Mouse (Mus musculus) liver, embryonic 14.5 days (tissue): Measurements from ENCODE around the gene Dock2. TPM values are rescaled to one million over a fixed set of nuclear protein-coding genes. Genes with fewer than 3 reads are reported as not detected.

ENCODE experiments used
- ATAC-seq: fragments of 200-750 bp; cut with Nextera tagmentation; 2 replicates; pipeline ENCODE4 v1.8.0; 2017; ENCODE audit warnings: moderate number of reproducible peaks, mild to moderate bottlenecking, moderate library complexity; ENCODE audit not compliant: insufficient read depth
- DNase-seq, 3 experiments: peaks; one replicate each; pipeline ENCODE4 v3.0.0-alpha.2; 2012 to 2013; ENCODE audit warnings: low read depth in 3 of 3, low spot score in 3 of 3
- H3K27ac ChIP-seq: fragments of 300-500 bp; sonication (generic); 2 replicates; pipeline ENCODE4 v1.5.1; 2014; ENCODE audit warnings: moderate library complexity, mild to moderate bottlenecking, control low read depth, inconsistent platforms
- H3K27me3 ChIP-seq: fragments of 300-500 bp; sonication (generic); 2 replicates; pipeline ENCODE4 v1.6.1; 2014; ENCODE audit warnings: mild to moderate bottlenecking, low read length, moderate library complexity; ENCODE audit not compliant: control insufficient read depth, insufficient read depth
- H3K36me3 ChIP-seq: fragments of 300-500 bp; sonication (generic); replicated peaks from 2 replicates; pipeline ENCODE4 v1.6.1; 2014; ENCODE audit warnings: low read depth; ENCODE audit not compliant: control insufficient read depth, insufficient read depth
- H3K4me1 ChIP-seq, 2 experiments: fragments of 200-500 bp in 1 of 2; fragments of 300-500 bp in 1 of 2; sonication (generic) in 1 of 2; replicated peaks; 2 replicates each; pipeline ENCODE4 v1.6.1; 2012 to 2014; ENCODE audit warnings: antibody characterized with exemption in 1 of 2, inconsistent platforms in 1 of 2, low read length in 1 of 2; ENCODE audit not compliant: control insufficient read depth in 2 of 2, insufficient read depth in 2 of 2
- H3K4me2 ChIP-seq: fragments of 300-500 bp; sonication (generic); 2 replicates; pipeline ENCODE4 v1.6.1; 2014; ENCODE audit warnings: low read depth, mild to moderate bottlenecking, control low read depth, moderate library complexity
- H3K4me3 ChIP-seq, 2 experiments: fragments of 200-500 bp in 1 of 2; fragments of 300-500 bp in 1 of 2; sonication (generic) in 1 of 2; 2 replicates each; pipeline ENCODE4 v1.5.1; 2012 to 2014; ENCODE audit warnings: low read depth in 2 of 2, low read length in 2 of 2, mild to moderate bottlenecking in 2 of 2, control low read depth in 1 of 2, inconsistent platforms in 1 of 2, moderate library complexity in 1 of 2; ENCODE audit not compliant: insufficient read depth in 1 of 2
- H3K9ac ChIP-seq: fragments of 300-500 bp; sonication (generic); replicated peaks from 2 replicates; pipeline ENCODE4 v1.6.1; 2014; ENCODE audit warnings: mild to moderate bottlenecking, control low read depth, moderate library complexity
- H3K9me3 ChIP-seq: fragments of 300-500 bp; sonication (generic); 2 replicates; pipeline ENCODE4 v1.6.1; 2016; ENCODE audit warnings: low read length, mixed read lengths; ENCODE audit not compliant: control insufficient read depth
- CTCF ChIP-seq: IDR thresholded peaks from 2 replicates; pipeline ENCODE4 v1.5.1; 2016; ENCODE audit warnings: antibody characterized with exemption, low read depth, control low read depth
- EP300 ChIP-seq: IDR thresholded peaks from 2 replicates; pipeline ENCODE4 v1.6.1; 2016; ENCODE audit warnings: antibody characterized with exemption, low read depth
- WGBS: fragments of 180-500 bp; shearing (Covaris S2); extraction: QIAGEN DNeasy Blood & Tissue Kit; methylation state at CpG from one replicate; pipeline ENCODE4 v1.1.7; 2014; ENCODE audit not compliant: insufficient replicate concordance; 5-methylcytosine and 5-hydroxymethylcytosine counted together
- polyA plus RNA-seq, 2 experiments: library from polyadenylated mRNA; depleted of rRNA in 1 of 2; stranded (reverse) in 1 of 2; unstranded in 1 of 2; fragments of >200 nt; fragmentation: Nextera tagmentation in 1 of 2; extraction: Ambion mirVana in 1 of 2; gene quantifications; 2 replicates each; pipeline versions ENCODE4 v1.2.1 to v1.2.3; 2012 to 2014

The Dock2 gene
- polyA plus RNA-seq, 2 experiments: 2.1 to 2.6 TPM

DNA sequence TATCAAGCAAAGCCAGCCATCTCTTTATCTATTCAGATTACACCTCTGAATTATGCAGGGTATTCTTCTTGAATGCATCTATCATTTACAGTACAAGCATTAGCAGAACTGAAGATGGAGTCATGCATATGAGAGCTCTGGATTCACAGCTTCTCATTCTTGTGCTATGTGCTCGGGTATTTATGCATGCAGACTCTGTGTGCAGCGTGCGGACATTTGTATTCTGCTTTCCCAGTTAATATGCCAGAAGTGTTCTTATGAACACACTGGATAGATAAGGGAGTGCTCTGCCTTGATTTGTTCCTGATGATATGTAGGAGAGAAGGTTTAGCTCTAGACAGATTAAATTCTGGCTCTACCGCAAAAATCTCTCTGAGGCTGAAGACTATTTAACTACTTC, 333.7 kb downstream of the Dock2 start:
- TF ChIP-seq CTCF (no peak), EP300 (no peak)
- DNase-seq (no peak), ATAC-seq (no peak)
- Histone ChIP-seq H3K4me2 (no peak overlapping the region), H3K27me3 (no peaks in the 10 kb centered on the region), H3K9ac (no peak overlapping the region), H3K4me3 (no peak overlapping the region), H3K9me3 (no peaks in the 10 kb centered on the region), H3K36me3 (no peaks in the 10 kb centered on the region), H3K4me1 (no peaks in the 10 kb centered on the region), H3K27ac (no peak overlapping the region)
- WGBS: 80% methylated on average over 4 of the region's 4 CpGs

DNA sequence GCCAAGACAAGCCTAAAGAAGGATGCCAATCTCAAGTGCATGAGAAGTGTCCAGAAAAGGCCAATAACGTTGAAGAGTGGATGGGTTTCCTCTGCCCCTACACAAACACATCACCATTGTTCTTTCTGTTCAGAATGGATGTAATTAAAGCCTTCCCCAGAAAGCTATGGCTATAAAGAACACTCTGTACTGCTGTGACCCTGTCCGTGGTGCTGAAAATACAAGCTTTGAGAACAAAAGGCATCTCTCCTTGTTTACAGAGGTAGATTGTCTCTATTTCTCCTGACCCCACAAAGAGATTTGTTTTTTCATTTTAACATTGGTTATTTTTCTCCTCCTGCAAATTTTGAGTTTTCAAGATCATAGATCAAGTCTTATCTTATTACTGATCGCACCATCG, 335.8 kb downstream of the Dock2 start:
- WGBS: 36% methylated on average over 4 of the region's 4 CpGs
- H3K27me3 ChIP-seq: no peaks in the 10 kb centered on the region
- no peaks in the 10 kb centered on the region for H3K36me3 ChIP-seq
- no peak overlapping the region for H3K27ac ChIP-seq
- DNase-seq (peak in 2 of 3 experiments; percentile 5 to 7), ATAC-seq (no peak)
- no peak overlapping the region for H3K4me2 ChIP-seq
- H3K4me3 ChIP-seq: no peak overlapping the region
- no peaks in the 10 kb centered on the region for H3K4me1 ChIP-seq
- no peaks in the 10 kb centered on the region for H3K9me3 ChIP-seq
- no peak overlapping the region for H3K9ac ChIP-seq
- TF ChIP-seq EP300 (no peak), CTCF (no peak)

DNA sequence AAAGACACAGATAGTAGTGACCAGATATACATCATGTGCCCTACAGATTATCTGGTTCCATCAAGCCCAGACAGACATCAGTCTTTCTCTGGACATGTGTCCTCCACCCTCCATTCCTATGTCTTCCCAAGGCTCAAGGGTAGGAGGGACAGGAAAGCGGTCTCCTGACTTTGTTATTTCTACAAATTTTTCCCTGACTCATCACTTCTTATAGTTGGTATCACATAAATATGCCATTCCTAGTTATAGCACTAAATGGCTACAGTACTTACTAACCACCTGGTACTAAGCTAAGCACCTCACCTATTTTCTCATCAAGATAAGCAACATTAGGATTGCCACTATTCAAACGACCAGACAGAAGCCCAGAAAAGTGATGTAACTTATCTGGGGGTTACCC, 345.3 kb downstream of the Dock2 start:
- Histone ChIP-seq H3K9ac (no peak overlapping the region), H3K27me3 (no peaks in the 10 kb centered on the region), H3K4me1 (no peaks in the 10 kb centered on the region), H3K4me2 (no peak overlapping the region), H3K27ac (no peak overlapping the region), H3K36me3 (no peaks in the 10 kb centered on the region), H3K9me3 (no peaks in the 10 kb centered on the region), H3K4me3 (no peak overlapping the region)
- no peak for TF ChIP-seq EP300
- ATAC-seq (no peak), DNase-seq (no peak)
- WGBS: 29% methylated on average over 2 of the region's 2 CpGs

- H3K4me1 ChIP-seq: no peaks in the 10 kb centered on the region
- no peak for ATAC-seq
- DNase-seq: no peak
- WGBS: 59% methylated on average over 1 of the region's 1 CpGs
- H3K4me2 ChIP-seq: no peak overlapping the region
- no peaks in the 10 kb centered on the region for H3K36me3 ChIP-seq
- TF ChIP-seq EP300: no peak
- no peak for TF ChIP-seq CTCF
- no peaks in the 10 kb centered on the region for H3K27me3 ChIP-seq
- no peak overlapping the region for H3K27ac ChIP-seq
- no peak overlapping the region for H3K9ac ChIP-seq
- no peak overlapping the region for H3K4me3 ChIP-seq
- H3K9me3 ChIP-seq: no peaks in the 10 kb centered on the region
These were observed 346.2 kb downstream of the Dock2 start for GRCm38 (mm10) chr11:34437446-34437845.

DNA sequence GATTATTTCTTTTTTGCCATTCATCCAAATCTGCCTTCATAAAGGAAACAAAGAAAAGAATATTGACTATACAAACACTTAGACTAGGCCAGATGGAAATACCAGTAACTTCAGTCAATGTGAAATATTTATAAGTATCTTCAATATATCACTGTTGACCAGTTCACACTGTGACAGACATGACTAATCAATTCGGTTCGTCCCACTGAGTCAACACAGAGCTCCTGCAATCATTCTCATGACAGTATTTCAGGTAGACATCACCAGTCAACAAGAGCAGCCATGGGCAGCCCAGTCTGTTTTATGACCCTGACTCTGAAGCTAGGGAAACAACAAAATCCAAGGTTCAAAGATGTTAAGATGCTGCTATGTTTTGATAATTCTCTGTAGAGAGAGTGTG, 351.7 kb downstream of the Dock2 start:
- Histone ChIP-seq H3K36me3 (no peaks in the 10 kb centered on the region), H3K9me3 (no peaks in the 10 kb centered on the region), H3K9ac (no peak overlapping the region), H3K27me3 (no peaks in the 10 kb centered on the region), H3K4me3 (no peak overlapping the region), H3K4me1 (no peaks in the 10 kb centered on the region), H3K27ac (no peak overlapping the region), H3K4me2 (no peak overlapping the region)
- no peak for TF ChIP-seq CTCF
- no peak for TF ChIP-seq EP300
- ATAC-seq (no peak), DNase-seq (no peak)
- WGBS: 60% methylated on average over 2 of the region's 2 CpGs

- Histone ChIP-seq H3K27ac (no peak overlapping the region), H3K36me3 (no peaks in the 10 kb centered on the region), H3K4me3 (no peak overlapping the region), H3K27me3 (no peaks in the 10 kb centered on the region), H3K9me3 (no peaks in the 10 kb centered on the region), H3K4me1 (no peaks in the 10 kb centered on the region), H3K4me2 (no peak overlapping the region), H3K9ac (no peak overlapping the region)
- 55% methylated on average over 5 of the region's 5 CpGs for WGBS
- TF ChIP-seq CTCF: no peak
- TF ChIP-seq EP300: no peak
- ATAC-seq (no peak), DNase-seq (no peak)
These were observed 352.3 kb downstream of the Dock2 start for GRCm38 (mm10) chr11:34431371-34431770.
